Mouse (Mus musculus): ENCODE measurements around the gene Gm21454. TPM values are rescaled to one million over a fixed set of nuclear protein-coding genes. Genes with fewer than 3 reads are reported as not detected.
"Not testable (repeated sequence)": the region's sequence is repeated elsewhere in the genome, so short reads cannot be mapped to it uniquely, and the experiment has no call there.

Gene Gm21454
- not detected in 2 replicates for polyA plus RNA-seq (2012; ENCODE audit: insufficient read depth, insufficient read length, missing spikeins)

DNA sequence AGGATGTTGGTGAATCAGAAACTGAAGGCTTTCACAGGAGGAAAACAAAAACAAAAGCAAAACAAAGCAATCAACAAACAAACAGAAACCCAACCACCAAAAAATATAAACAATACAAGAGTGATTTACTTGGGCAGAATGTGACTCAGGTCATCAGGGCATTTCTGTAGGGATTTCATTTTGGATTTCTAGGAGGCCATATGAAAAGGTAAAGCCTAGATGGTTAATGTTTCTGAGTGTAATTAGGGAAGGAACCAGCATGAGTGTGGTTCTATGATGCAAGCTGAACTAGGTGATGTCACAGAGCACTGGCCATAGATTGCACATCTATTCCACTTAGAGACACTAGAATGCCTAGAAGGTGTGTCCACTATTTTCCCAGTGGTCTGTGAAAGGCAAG lies at the start of gene Gm21454, which contains the start of gene Gm21440:
Gm21454 (plus strand) TSS at position 352 of the 400 bp plus-strand sequence.
Gm21440 (plus strand) TSS at position 301 of the 400 bp plus-strand sequence.
- H3K27ac ChIP-seq (replicated peaks; ENCODE audit: low read depth, low read length); H3K4me1 ChIP-seq (ENCODE audit: control insufficient read depth, insufficient read depth, insufficient read length, low read length); H3K4me3 ChIP-seq (ENCODE audit: insufficient read depth, low read depth, low read length): not testable (repeated sequence)

DNA sequence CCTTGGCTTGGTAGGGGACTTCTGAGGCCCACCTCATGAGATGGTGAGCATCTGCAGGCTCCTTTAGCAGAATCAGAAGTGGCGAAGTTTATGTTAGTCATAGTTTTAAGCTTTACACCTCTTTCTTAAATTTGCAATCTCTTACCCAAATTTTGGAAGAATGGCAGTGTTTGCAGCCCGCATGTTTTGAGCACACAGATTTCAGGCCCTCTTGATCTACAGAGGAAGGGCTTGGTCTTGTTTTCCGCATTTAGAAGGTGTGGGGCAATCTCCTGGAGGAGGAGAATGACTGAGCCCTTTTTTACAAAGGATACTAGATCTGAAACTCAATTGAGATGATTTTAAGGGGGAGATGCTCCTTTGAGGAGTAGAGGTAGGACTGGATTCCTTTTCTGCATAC lies 28.4 kb upstream of the Gm21454 start, which contains the start of gene Gm21828:
Gm21828 (minus strand) TSS at position 101 of the 400 bp plus-strand sequence.
- not testable (repeated sequence) for H3K4me1 ChIP-seq (ENCODE audit: control insufficient read depth, insufficient read depth, insufficient read length, low read length); H3K4me3 ChIP-seq (ENCODE audit: insufficient read depth, low read depth, low read length); H3K27ac ChIP-seq (replicated peaks; ENCODE audit: low read depth, low read length)

DNA sequence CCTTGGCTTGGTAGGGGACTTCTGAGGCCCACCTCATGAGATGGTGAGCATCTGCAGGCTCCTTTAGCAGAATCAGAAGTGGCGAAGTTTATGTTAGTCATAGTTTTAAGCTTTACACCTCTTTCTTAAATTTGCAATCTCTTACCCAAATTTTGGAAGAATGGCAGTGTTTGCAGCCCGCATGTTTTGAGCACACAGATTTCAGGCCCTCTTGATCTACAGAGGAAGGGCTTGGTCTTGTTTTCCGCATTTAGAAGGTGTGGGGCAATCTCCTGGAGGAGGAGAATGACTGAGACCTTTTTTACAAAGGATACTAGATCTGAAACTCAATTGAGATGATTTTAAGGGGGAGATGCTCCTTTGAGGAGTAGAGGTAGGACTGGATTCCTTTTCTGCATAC lies 96.7 kb downstream of the Gm21454 start, which contains the start of gene Gm21725:
Gm21725 (minus strand) TSS at position 101 of the 400 bp plus-strand sequence.
- H3K27ac ChIP-seq (replicated peaks; ENCODE audit: low read depth, low read length); H3K4me1 ChIP-seq (ENCODE audit: control insufficient read depth, insufficient read depth, insufficient read length, low read length); H3K4me3 ChIP-seq (ENCODE audit: insufficient read depth, low read depth, low read length): not testable (repeated sequence)

Other genes with a start within 250 kb of the Gm21454 start
- gene Gm20807, start 209.6 kb upstream of the Gm21454 start, polyA plus RNA-seq (2012; ENCODE audit: insufficient read depth, insufficient read length, missing spikeins), result not detected in 2 replicates
- gene Gm21891, start 119.0 kb upstream of the Gm21454 start, polyA plus RNA-seq (2012; ENCODE audit: insufficient read depth, insufficient read length, missing spikeins), result not detected in 2 replicates
- not detected in 2 replicates for gene Gm21425, start 90.5 kb upstream of the Gm21454 start, polyA plus RNA-seq (2012; ENCODE audit: insufficient read depth, insufficient read length, missing spikeins)
- not detected in 2 replicates for gene Gm21828, start 28.5 kb upstream of the Gm21454 start, polyA plus RNA-seq (2012; ENCODE audit: insufficient read depth, insufficient read length, missing spikeins)
- gene Gm21440, start 51 bp upstream of the Gm21454 start, polyA plus RNA-seq (2012; ENCODE audit: insufficient read depth, insufficient read length, missing spikeins), result not detected in 2 replicates
- not detected in 2 replicates for gene Gm21725, start 96.6 kb downstream of the Gm21454 start, polyA plus RNA-seq (2012; ENCODE audit: insufficient read depth, insufficient read length, missing spikeins)
- not detected in 2 replicates for gene Gm21866, start 213.1 kb downstream of the Gm21454 start, polyA plus RNA-seq (2012; ENCODE audit: insufficient read depth, insufficient read length, missing spikeins)
- not detected in 2 replicates for gene Gm20773, start 241.6 kb downstream of the Gm21454 start, polyA plus RNA-seq (2012; ENCODE audit: insufficient read depth, insufficient read length, missing spikeins)